Mouse (Mus musculus) kidney, adult 9 months (tissue): ENCODE data around the gene Taf8.

Experiments
- DNase-seq: peaks from one replicate; pipeline ENCODE4 v3.0.0; 2022

Gene Taf8

DNA sequence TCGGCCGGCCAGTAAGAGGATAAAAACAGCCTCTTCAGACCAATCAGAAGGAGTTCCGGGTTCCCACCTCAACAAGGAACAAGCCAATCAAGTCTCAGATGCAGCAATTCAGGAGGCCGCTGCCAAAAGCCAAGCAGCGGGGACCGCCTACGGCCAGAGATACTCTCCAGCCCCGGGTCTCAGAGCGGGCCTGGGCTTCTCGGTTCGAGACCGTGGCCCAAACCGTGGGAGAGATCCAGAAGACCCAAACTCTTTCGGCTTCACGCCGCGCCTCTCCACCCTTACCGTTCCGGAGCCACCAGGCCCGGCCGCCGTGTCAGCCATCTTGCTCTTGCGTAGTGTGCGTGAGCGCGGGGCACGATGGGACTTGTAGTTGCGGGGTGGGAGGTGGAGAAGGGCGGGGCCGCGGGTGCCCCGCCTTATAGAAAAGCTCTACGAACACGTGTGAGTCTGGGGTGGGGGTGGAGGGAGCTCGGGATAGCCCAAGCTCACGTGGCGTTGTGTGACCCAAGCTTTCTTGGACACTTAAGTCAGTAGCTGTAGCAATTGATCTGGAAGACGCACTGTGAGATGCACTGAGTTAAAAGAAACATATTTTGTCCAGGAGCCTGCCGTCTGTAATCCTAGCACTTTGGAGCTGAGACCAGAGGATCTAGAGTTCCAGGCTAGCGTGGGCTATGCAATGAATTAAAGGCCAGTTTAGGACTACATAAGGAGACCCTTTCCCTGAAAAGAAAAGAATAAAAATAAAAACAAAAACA lies at the start of gene Taf8:
Gene Taf8, minus strand, starts transcription at position 347 of the 761 bp plus-strand sequence.
- peak; percentile 95 for DNase-seq

DNA sequence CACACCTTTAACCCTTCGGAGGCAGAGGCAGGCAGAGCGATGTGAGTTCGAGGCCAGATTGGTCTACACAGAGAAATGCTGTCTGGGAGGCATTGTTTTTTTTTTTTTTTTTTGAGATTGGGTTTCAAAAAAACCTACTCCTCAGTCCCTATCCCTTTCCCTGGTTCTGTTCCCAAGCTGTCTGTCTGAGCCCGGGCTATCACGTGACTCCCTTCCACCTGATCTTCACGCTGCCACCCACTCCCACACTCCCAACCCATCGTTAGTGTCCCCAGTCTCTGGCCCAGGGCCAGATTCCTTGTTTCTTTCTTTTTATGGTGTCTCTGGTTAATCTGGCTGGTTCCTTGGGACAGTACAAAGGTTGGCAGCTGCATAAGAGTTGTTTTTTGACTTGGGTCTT lies 49.0 kb upstream of the Taf8 start:
- no peak for DNase-seq

- DNase-seq: no peak
Measured at GRCm38 (mm10) chr17:47545861-47546331, 43.8 kb upstream of the Taf8 start.

DNA sequence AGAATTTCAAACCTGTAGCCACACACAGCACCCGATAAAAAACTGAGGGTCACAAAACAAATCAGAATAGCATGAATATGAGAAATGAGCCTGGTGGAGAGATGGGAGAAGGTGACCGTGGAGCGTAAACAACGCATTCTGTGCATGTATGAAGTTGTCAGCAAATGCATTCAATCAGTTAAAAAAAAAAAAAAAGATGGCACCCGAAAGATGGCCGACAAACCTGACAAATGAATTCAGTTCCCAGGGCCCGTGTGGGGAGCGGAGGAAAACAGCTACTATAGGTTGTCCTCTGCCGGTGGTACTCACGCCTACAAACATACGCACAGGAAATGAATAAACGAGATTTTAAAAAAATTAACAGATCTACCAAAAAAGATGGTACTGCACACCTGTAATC lies 43.1 kb upstream of the Taf8 start:
- DNase-seq: no peak

DNA sequence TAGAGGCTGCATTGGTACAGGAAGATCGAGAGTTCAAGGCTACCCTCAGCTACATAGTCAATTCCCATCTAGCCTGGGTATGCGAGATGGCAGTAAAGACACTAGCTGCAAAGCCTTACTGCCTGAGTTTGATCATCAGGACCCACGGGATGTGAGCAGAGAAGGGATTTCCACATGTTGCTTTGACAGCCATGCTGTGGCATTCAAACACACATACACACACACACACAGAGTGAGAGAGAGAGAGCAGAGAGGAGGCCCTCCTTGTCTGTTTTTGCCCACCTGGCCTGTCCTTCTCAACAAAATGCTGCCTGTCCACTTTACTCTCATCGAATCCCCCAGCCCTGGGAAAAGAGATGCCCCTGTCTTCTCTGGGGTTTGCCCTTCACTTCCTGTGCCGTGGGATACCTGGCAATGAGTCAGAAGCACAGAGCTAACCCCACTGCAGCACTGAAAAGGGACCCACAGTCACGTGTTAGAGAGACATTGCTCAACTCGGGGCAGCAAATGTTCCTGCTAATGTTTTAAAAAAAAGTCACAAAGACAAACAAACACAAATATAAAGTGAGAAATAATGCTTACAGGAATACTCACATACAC lies 41.1 kb upstream of the Taf8 start:
- DNase-seq: no peak

DNA sequence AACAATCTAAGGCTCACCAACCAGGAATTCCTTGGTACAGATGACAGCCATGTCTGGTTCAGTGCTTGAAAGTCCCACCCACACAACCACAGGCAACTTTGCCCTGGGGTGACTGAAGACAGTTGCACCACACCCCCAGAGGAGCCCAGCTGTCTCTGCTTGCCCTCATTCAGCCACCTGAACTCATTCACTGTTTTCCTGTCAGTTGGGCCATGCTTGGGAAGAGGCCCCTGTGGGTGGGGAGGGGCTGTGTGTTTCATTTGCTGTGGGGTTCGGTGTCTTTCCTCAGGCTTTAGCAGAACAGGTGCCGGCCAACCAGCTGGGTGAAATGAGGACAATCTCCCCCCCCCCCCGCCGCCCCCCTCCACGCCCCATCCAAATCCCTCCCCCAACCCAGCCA lies 40.0 kb upstream of the Taf8 start:
- no peak for DNase-seq

DNA sequence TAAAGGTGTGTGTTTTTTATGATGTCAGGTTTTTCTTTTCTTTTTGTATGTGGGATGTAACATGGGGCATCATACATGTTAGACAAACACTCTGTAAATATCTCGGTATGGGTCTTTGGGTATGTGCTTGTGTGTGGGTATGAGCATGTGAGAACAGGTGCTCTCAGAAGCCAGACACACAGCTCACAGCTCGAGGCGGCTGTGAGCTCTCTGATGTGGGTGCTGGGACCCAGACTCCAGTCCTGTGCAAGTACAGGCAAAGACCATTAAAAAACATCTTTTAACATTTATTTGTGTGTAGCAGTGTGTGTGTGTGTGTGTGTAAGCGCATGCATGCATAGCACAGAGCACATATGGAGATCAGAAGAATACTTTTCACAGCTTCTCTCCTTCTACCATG lies 37.0 kb upstream of the Taf8 start:
- DNase-seq: no peak

- DNase-seq: no peak
Measured at GRCm38 (mm10) chr17:47538049-47538448, 36.0 kb upstream of the Taf8 start.

DNA sequence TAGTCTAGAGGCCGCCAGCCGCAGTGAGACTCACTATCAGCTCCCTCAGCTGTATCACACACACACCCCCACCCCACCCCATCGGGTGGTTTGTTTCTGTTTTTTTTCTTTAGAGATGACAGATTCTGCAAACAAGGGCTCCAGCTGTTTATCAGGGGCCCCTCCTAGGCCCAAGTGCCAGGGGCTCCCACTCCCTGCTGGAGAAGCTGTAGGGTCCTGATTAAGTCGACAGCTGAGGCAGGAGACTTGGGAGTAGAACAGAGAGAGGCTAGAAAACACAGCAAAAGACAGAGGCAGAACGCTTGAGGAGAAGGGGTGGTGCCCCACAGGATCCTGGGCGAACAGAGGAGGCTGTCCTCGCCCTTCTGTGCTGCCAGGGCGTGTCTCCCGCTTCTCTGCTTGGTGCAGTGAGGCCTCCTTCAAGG lies 33.7 kb upstream of the Taf8 start:
- no peak for DNase-seq

DNA sequence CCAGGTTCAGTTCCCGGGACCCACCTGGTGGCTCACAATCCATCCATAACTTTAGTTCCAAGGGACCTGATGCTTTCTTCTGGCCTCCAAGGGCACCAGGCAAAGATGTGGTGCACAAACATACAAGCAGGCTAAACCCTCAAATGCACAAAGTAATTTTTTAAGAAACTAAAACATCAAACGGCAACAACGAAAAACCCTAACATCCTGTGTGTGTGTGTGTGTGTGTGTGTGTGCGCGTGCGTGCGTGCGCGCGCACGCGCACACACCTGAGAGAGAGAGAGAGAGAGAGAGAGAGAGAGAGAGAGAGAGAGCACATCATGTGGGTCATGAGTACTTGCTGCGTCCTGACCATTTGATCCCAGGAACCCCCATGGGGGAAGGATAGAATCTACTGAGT lies 31.6 kb upstream of the Taf8 start:
- no peak for DNase-seq

GRCm38 (mm10) chr17:47532364-47532763 lies 30.3 kb upstream of the Taf8 start:
- no peak for DNase-seq

GRCm38 (mm10) chr17:47531387-47531818 lies 29.3 kb upstream of the Taf8 start:
- no peak for DNase-seq

- no peak for DNase-seq
Measured at GRCm38 (mm10) chr17:47529595-47529994, 27.5 kb upstream of the Taf8 start.

GRCm38 (mm10) chr17:47528919-47529318 lies 26.8 kb upstream of the Taf8 start:
- DNase-seq: no peak

DNA sequence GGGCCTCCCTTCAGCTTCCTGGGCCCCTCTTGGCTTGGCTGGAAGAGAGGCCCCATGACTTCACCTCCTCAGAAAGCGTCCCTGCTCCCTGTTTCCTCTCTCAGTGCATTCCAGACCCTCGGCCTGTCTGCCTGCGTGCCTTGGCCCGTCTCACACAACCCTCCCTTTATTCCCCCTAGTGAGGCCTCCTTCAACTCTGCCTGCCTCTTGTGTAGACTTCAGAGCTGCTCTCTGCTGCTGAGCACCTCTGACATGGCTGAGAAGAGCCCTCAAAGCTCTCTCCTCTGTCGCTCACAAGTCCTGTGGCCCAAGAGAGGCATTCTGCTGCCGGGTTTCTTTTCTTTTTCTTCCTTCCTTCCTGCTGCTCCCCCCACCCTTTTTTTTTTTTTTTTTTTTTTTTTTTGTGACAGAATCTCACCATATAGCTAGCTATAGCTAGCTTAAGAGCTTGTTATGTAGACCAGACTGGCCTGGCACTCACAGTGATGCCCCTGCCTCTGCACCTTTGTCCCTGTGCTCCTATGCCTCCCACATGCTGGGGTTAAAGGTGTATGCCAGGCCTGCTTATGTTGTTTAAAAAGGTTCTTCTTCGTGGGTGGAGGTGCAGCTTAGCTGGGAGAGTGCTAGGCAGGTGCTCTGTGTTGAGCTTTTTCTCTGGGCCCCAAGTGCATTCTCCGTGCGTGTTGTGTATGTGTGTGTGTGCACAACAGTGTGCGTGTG lies 25.6 kb upstream of the Taf8 start:
- no peak for DNase-seq

- no peak for DNase-seq
Measured at GRCm38 (mm10) chr17:47526856-47527520, 24.9 kb upstream of the Taf8 start.

DNA sequence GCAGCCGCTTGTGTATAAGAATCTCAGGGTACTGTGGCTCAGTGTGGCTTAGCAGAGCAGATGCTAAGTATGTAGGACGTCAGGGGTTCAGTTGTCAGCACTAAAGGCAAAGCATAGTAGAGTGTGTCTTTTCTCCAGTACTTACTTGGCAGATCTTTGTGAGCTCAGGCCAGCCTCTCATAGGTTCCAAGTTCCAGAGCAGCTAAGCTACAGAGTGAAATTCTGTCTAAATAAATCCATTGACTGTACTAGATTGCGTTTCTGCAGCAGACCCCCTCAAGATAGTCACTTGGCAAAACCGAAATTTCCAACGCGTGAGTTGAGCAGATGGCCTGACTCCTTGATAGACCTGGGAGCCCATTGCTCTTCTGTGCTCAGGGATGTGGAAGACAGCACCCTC lies 22.9 kb upstream of the Taf8 start:
- DNase-seq: no peak

GRCm38 (mm10) chr17:47524055-47524454 lies 22.0 kb upstream of the Taf8 start:
- DNase-seq: no peak

DNA sequence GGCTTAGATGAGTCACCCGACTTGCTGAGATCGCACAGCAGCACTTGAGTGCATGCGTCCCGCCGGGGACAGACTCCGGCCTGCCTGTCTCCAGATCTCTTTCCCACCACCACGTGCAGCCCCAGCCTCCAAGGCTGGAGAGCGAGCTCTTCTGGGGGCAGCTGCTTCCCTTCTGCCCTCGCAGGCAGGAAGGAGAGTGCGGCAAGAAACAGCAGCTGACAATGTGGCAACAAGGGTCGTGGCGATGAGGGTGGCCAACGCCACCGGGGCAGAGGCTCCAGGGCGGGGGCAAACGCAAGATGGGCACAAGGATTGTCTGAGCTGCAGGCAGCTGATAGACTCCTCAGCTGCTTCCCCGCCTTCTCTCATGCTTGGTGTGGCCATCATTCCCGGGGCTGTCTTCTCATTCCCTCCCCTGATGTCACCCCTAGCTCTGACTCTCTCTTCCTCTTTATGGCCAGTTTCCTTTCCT lies 21.2 kb upstream of the Taf8 start:
- no peak for DNase-seq

DNA sequence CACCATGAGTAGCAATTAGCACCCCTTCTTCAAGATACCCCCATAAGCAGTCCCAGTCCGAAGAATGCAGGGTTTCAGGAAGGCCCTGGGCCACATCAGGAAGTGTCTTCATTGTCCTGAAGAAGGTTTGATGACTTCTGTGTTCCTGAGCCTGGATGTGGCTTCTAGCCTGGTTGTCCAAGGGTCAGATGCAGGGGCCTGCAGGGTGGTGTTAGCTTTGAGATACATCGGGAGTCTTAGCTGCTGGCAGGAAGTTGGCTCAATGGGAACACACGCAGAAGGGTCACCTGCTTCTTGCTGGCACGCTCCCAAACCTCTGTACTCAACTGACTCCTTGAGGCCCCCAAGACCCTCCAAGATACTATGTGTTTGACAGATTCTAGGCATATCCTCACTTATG lies 20.4 kb upstream of the Taf8 start:
- DNase-seq: no peak

- DNase-seq: peak; percentile 41
Measured at GRCm38 (mm10) chr17:47521551-47522258, 19.6 kb upstream of the Taf8 start.

GRCm38 (mm10) chr17:47518205-47518604 lies 16.1 kb upstream of the Taf8 start:
- DNase-seq: no peak

GRCm38 (mm10) chr17:47516232-47516631 lies 14.1 kb upstream of the Taf8 start:
- DNase-seq: no peak
